Mouse (Mus musculus) MEL (cell line): ENCODE measurements around the gene Tmem106c.

ENCODE experiments used
- POLR2A ChIP-seq, 2 experiments: IDR thresholded peaks; 2 replicates each; pipeline ENCODE4 v1.6.1; 2011 to 2012; ENCODE audit warnings: low read length in 2 of 2, mild to moderate bottlenecking in 2 of 2, control low read depth in 1 of 2, improper control_type of control experiment in 1 of 2, low read depth in 1 of 2, moderate library complexity in 1 of 2; ENCODE audit not compliant: control insufficient read depth in 1 of 2, insufficient read depth in 1 of 2, poor library complexity in 1 of 2
- SIN3A ChIP-seq: IDR thresholded peaks from 2 replicates; pipeline ENCODE4 v1.6.1; 2012; ENCODE audit warnings: low read length, improper control_type of control experiment, inconsistent platforms
- USF1 ChIP-seq: IDR thresholded peaks from 2 replicates; pipeline ENCODE4 v1.6.1; 2014; ENCODE audit warnings: low read depth, mild to moderate bottlenecking, inconsistent platforms, low read length, improper control_type of control experiment, moderate library complexity

DNA sequence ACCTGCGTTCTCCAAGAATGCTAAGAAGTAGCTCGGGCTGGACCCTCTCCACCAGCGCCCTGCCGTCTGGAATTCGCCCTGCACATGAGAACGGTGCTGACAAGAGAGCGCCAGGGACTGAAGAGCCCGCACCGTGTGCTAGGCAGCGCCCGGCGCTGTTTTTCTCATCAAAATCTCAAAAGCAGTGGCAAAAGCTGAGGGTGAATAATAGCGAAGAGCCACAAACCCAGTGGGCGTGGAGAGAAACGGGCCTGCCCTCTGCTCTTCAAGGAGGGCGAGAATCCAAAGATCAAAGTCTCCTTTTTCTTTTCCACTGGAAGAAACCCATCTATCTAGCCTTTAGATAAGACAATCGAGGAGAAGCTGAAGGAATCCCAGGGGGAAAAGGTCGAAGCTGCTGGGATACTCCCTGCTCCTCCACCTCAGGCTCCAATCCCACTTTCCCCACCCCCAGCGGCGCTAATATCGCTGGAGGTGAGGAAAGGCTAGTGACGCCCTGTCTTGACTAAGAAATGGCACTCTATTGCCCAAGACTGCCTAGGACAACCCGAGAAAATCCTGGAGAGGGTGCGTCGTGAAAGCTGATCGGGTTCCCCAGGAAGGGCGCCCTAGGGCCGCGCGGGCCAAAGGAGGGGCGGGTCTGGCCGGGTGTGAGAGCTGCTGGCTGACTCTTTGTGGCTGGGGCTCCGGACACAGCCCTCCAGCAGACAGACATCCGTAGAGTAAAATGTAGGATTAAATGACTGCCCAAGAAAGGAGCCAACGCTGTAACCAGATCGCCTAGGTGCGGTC lies 37.5 kb downstream of the Tmem106c start:
- TF ChIP-seq USF1 (no peak), SIN3A (no peak), POLR2A (IDR thresholded peaks at IDR 0.05; ENCODE audit: control insufficient read depth in 1 of 2, insufficient read depth in 1 of 2, low read depth in 1 of 2, low read length in 2 of 2, poor library complexity in 1 of 2) (no peak)
